Mouse (Mus musculus) neural tube, embryonic 14.5 days (tissue): Measurements from ENCODE around the gene Hepacam2. TPM values are rescaled to one million over a fixed set of nuclear protein-coding genes. Genes with fewer than 3 reads are reported as not detected.

Source experiments
- polyA plus RNA-seq: library from polyadenylated mRNA; unstranded; fragments of >200 nt; fragmentation: Nextera tagmentation; extraction: Ambion mirVana; gene quantifications from 2 replicates; pipeline ENCODE4 v1.2.1, GENCODE M21; 2014

Gene Hepacam2
- polyA plus RNA-seq, 1 experiment from 2014 or later: 1.2 TPM

Other genes starting within 250 kb of the Hepacam2 start
- gene Samd9l, start 98.7 kb downstream of the Hepacam2 start, polyA plus RNA-seq: 0.71 and 1.6 TPM in 2 replicates
- 56.6 and 58.9 TPM in 2 replicates for gene Vps50, start 84 bp upstream of the Hepacam2 start, polyA plus RNA-seq